ENCODE assay signal across 27 mouse cellular contexts in the genomic region with DNA sequence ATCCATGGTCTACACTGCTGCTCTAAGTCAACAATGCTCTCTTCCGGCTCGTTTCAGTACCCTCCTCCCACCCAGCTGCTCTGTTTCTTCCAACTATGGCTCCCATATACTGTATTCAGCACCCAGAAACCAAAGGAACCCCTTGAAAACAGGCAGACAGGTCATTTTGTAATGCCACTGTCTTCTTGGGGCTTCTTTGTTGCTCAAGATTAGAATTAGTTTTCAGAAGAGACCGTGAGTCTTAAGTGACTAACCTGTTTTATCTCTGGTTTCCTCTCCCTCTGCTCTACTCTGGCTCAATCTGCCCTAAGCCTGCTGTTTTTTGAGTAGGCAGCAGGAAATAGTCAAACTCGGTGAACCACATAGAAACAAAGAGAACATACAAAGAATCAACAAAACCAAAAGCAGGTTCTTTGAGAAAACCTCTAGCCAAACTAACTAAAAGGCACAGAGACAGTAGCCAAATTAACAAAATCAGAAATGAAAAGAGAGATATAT.
DNase-seq lines count a peak whose midpoint lies in the region; ATAC-seq and TF ChIP-seq lines count a peak whose summit lies in the region.
"Had no signal": no experiment of that assay in that cellular context is flagged by ENCODE, and none has a peak within 500 bp of the region (broad histone marks: within the 10 kb centered on the region; RNA-seq: fewer than 3 reads in every experiment).

No protein-coding gene starts in this region.

- H3K9me3 ChIP-seq in forebrain, embryonic 12.5 days = no peaks in the 10 kb centered on the region
- H3K9me3 ChIP-seq: forebrain, embryonic 15.5 days; heart, embryonic 12.5 days; hindbrain, embryonic 10.5 days; liver, embryonic 13.5 days; midbrain, embryonic 13.5 days; neural tube, embryonic 12.5 days; stomach, embryonic 15.5 days had no signal

- peak overlapping the region; percentile 87 for H3K27ac ChIP-seq in spleen, adult 2 months (ENCODE audit: insufficient read depth, low read length)
- H3K27ac ChIP-seq in forebrain, embryonic 12.5 days = no peak overlapping the region
- H3K27ac ChIP-seq: forebrain, embryonic 15.5 days; hindbrain, embryonic 10.5 days; layer of hippocampus, adult 2 months; liver, embryonic 13.5 days; midbrain, embryonic 13.5 days; neural tube, embryonic 12.5 days; stomach, embryonic 15.5 days had no signal

- H3K9ac ChIP-seq in forebrain, embryonic 12.5 days = no peak overlapping the region
- H3K9ac ChIP-seq: forebrain, embryonic 15.5 days; heart, embryonic 12.5 days; liver, embryonic 13.5 days; midbrain, embryonic 13.5 days; neural tube, embryonic 12.5 days; stomach, embryonic 15.5 days had no signal

- no peak overlapping the region for H3K4me3 ChIP-seq in spleen, adult 2 months (ENCODE audit: extremely low read depth, insufficient read depth, insufficient read length)
- no peak overlapping the region for H3K4me3 ChIP-seq in forebrain, embryonic 12.5 days (replicated peaks)
- H3K4me3 ChIP-seq: forebrain, embryonic 15.5 days; heart, embryonic 12.5 days; hindbrain, embryonic 10.5 days; layer of hippocampus, adult 2 months; liver, embryonic 13.5 days; midbrain, embryonic 13.5 days; neural tube, embryonic 12.5 days; stomach, embryonic 15.5 days had no signal

- no peaks in the 10 kb centered on the region for H3K36me3 ChIP-seq in spleen, adult 2 months (ENCODE audit: control insufficient read depth, insufficient read depth, low read length)
- 0 out of 2 replicates have a peak, but pooled peaks cover 4% of the 10 kb centered on the region for H3K36me3 ChIP-seq in forebrain, embryonic 12.5 days (replicated peaks)
- H3K36me3 ChIP-seq: forebrain, embryonic 15.5 days; neural tube, embryonic 12.5 days; stomach, embryonic 15.5 days had no signal

- peak in 1 of 2 experiments; percentile 42 for DNase-seq in spleen, adult 2 months (ENCODE audit: low read depth in 1 of 2, low spot score in 2 of 2)
- DNase-seq in spleen, postnatal 10 days (ENCODE audit: low spot score in 2 of 2) = no peak
- DNase-seq in induced T-regulatory cell, adult 2 months (ENCODE audit: low read depth) = peak; percentile 80
- peak; percentile 48 for DNase-seq in thymus, postnatal 14 days
- DNase-seq in layer of hippocampus, adult 9-11 months = no peak
- no peak for DNase-seq in cerebellum, postnatal 4 days (ENCODE audit: low spot score in 2 of 2)
- DNase-seq: cerebellum, adult 18-20 months; cerebellum, postnatal 25 days; heart, postnatal 10 days; kidney, postnatal 25 days; layer of hippocampus, postnatal 36 days; liver, embryonic 13.5 days; lung, adult 2 months; lung, postnatal 14 days; retina, postnatal 1 day; right cerebral cortex, postnatal 25 days had no signal

- no peaks in the 10 kb centered on the region for H3K27me3 ChIP-seq in spleen, adult 2 months (ENCODE audit: control insufficient read depth, insufficient read depth, low read length)
- H3K27me3 ChIP-seq in forebrain, embryonic 12.5 days = no peaks in the 10 kb centered on the region
- H3K27me3 ChIP-seq: forebrain, embryonic 15.5 days; heart, embryonic 12.5 days; liver, embryonic 13.5 days; midbrain, embryonic 13.5 days; neural tube, embryonic 12.5 days; stomach, embryonic 15.5 days had no signal

- no peak for TF ChIP-seq POLR2A in spleen, adult 2 months (IDR thresholded peaks at IDR 0.05; ENCODE audit: low read depth, low read length)

- peak; percentile 67 for ATAC-seq in CD4-positive, CD25-positive, alpha-beta regulatory T cell, adult 4 months
- no peak for ATAC-seq in forebrain, embryonic 12.5 days (ENCODE audit: low FRiP score)
- ATAC-seq: forebrain, embryonic 15.5 days; hindbrain, embryonic 16.5 days; intestine, postnatal 0 days; midbrain, embryonic 13.5 days had no signal

- WGBS in spleen, adult 2 months = 52% methylated on average over 4 of the region's 4 CpGs
- 72% methylated on average over 4 of the region's 4 CpGs for WGBS in forebrain, embryonic 12.5 days

- no peak overlapping the region for H3K4me2 ChIP-seq in forebrain, embryonic 12.5 days
- H3K4me2 ChIP-seq: forebrain, embryonic 15.5 days; heart, embryonic 12.5 days; liver, embryonic 13.5 days; midbrain, embryonic 13.5 days; neural tube, embryonic 12.5 days; stomach, embryonic 15.5 days had no signal

- peaks cover 6% of the 10 kb centered on the region; the same call in 1 of the 2 replicates for H3K4me1 ChIP-seq in spleen, adult 2 months (ENCODE audit: control insufficient read depth, insufficient read depth, insufficient read length)
- H3K4me1 ChIP-seq in forebrain, embryonic 12.5 days = no peaks in the 10 kb centered on the region
- H3K4me1 ChIP-seq: forebrain, embryonic 15.5 days; hindbrain, embryonic 10.5 days; midbrain, embryonic 13.5 days; neural tube, embryonic 12.5 days; stomach, embryonic 15.5 days had no signal

- no peak for TF ChIP-seq CTCF in spleen, adult 2 months (IDR thresholded peaks at IDR 0.05; ENCODE audit: extremely low read depth, insufficient read depth, insufficient read length, insufficient replicate concordance)

Comparison
In these comparisons a context has a peak if more than half of its experiments do, and no peak if none do; other contexts are left out.
1. DNase-seq: peak in induced T-regulatory cell, adult 2 months (single experiment) and thymus, postnatal 14 days (single experiment); none in spleen, postnatal 10 days (0 of 2), layer of hippocampus, adult 9-11 months (single experiment) and cerebellum, postnatal 4 days (0 of 2).